In genomic region chr2:153139996-153140613, GRCm38 (mm10) we compare ENCODE assay signal across 8 mouse cellular contexts. TPM values are rescaled to one million over a fixed set of nuclear protein-coding genes. Genes with fewer than 3 reads are reported as not detected.
DNase-seq lines count a peak whose midpoint lies in the region; ATAC-seq and TF ChIP-seq lines count a peak whose summit lies in the region.

No protein-coding gene starts in this region.

- no peak overlapping the region for H3K4me2 ChIP-seq in embryonic facial prominence, embryonic 13.5 days
- no peak overlapping the region for H3K4me2 ChIP-seq in intestine, postnatal 0 days (replicated peaks; ENCODE audit: low read depth)

- no peaks in the 10 kb centered on the region for H3K9me3 ChIP-seq in embryonic facial prominence, embryonic 13.5 days
- no peaks in the 10 kb centered on the region for H3K9me3 ChIP-seq in intestine, postnatal 0 days (ENCODE audit: control insufficient read depth)

- no peak overlapping the region for H3K4me3 ChIP-seq in layer of hippocampus, adult 2 months
- no peak overlapping the region for H3K4me3 ChIP-seq in embryonic facial prominence, embryonic 13.5 days
- no peak overlapping the region for H3K4me3 ChIP-seq in intestine, postnatal 0 days (ENCODE audit: low read depth, low read length)

- no peak for TF ChIP-seq CTCF in layer of hippocampus, adult 2 months (conservative IDR thresholded peaks at IDR 0.05)
- no peak for TF ChIP-seq CTCF in intestine, postnatal 0 days (IDR thresholded peaks at IDR 0.05; ENCODE audit: low read depth)

- no peak overlapping the region for H3K27ac ChIP-seq in layer of hippocampus, adult 2 months
- peak overlapping the region; percentile 60 for H3K27ac ChIP-seq in embryonic facial prominence, embryonic 13.5 days
- H3K27ac ChIP-seq in intestine, postnatal 0 days (ENCODE audit: low read depth, low read length) = no peak overlapping the region

- ATAC-seq in embryonic facial prominence, embryonic 13.5 days (ENCODE audit: insufficient number of reproducible peaks, insufficient read depth, low FRiP score, low TSS enrichment, low read depth) = 0 out of 2 replicates have a peak, but pooled peaks have one; percentile 56
- ATAC-seq in intestine, postnatal 0 days = no peak

- no peak overlapping the region for H3K9ac ChIP-seq in embryonic facial prominence, embryonic 13.5 days
- no peak overlapping the region for H3K9ac ChIP-seq in intestine, postnatal 0 days (ENCODE audit: low read depth, low read length)

- peaks cover 17% of the 10 kb centered on the region for H3K4me1 ChIP-seq in embryonic facial prominence, embryonic 13.5 days
- H3K4me1 ChIP-seq in intestine, postnatal 0 days (replicated peaks; ENCODE audit: control insufficient read depth, insufficient read depth, low read length) = no peaks in the 10 kb centered on the region

- DNase-seq in layer of hippocampus, adult 9-11 months = peak; percentile 61
- DNase-seq in layer of hippocampus, adult 2 months (ENCODE audit: low spot score in 2 of 2) = no peak
- peak; percentile 60 for DNase-seq in R1 (ENCODE audit: low read depth, low spot score)
- DNase-seq in kidney, postnatal 14 days = peak; percentile 28
- peak; percentile 26 for DNase-seq in right cerebral cortex, postnatal 4 days
- no peak for DNase-seq in c-Kit-positive CD71-positive TER-119-positive erythroid progenitor cells, embryonic 14.5 days (ENCODE audit: low spot score)

- 9% methylated on average over 9 of the region's 9 CpGs for WGBS in embryonic facial prominence, embryonic 13.5 days
- 28% methylated on average over 9 of the region's 9 CpGs for WGBS in intestine, postnatal 0 days

- no peaks in the 10 kb centered on the region for H3K36me3 ChIP-seq in embryonic facial prominence, embryonic 13.5 days
- no peaks in the 10 kb centered on the region for H3K36me3 ChIP-seq in intestine, postnatal 0 days (ENCODE audit: control insufficient read depth, insufficient read depth)

- H3K27me3 ChIP-seq in embryonic facial prominence, embryonic 13.5 days = no peaks in the 10 kb centered on the region; the same call in 1 of the 2 replicates
- 0 out of 2 replicates have a peak, but pooled peaks cover 5% of the 10 kb centered on the region for H3K27me3 ChIP-seq in intestine, postnatal 0 days (replicated peaks; ENCODE audit: control insufficient read depth, insufficient read depth, low read length)

RNA-seq across cellular contexts. Expression of gene Tm9sf4, which starts 21.0 kb away (rescaled TPM):
- total RNA-seq in layer of hippocampus, adult 2 months (2021) = 100 to 1,000 TPM in 1 of 2 experiments, 10 to 100 TPM in 1; 96.8 to 101 TPM
- 85.7 and 88.2 TPM in 2 replicates for polyA plus RNA-seq in embryonic facial prominence, embryonic 13.5 days (2015; fragmentation: Nextera tagmentation; extraction: Ambion mirVana)
- 64.7 and 68.3 TPM in 2 replicates for polyA plus RNA-seq in intestine, postnatal 0 days (2015; fragmentation: Nextera tagmentation; extraction: Ambion mirVana)

RNA-seq across cellular contexts. Expression of gene Hck, which starts 31.8 kb away (rescaled TPM):
- 1 to 10 TPM; 1.9 to 2.2 TPM for total RNA-seq in layer of hippocampus, adult 2 months (2021)
- 8.0 and 8.9 TPM in 2 replicates for polyA plus RNA-seq in embryonic facial prominence, embryonic 13.5 days (2015; fragmentation: Nextera tagmentation; extraction: Ambion mirVana)
- polyA plus RNA-seq in intestine, postnatal 0 days (2015; fragmentation: Nextera tagmentation; extraction: Ambion mirVana) = 3.4 and 3.5 TPM in 2 replicates

Comparison
In these comparisons a context has a peak if more than half of its experiments do, and no peak if none do; other contexts are left out.
1. DNase-seq: peak in layer of hippocampus, adult 9-11 months (single experiment), R1 (single experiment), kidney, postnatal 14 days (single experiment) and right cerebral cortex, postnatal 4 days (single experiment); none in layer of hippocampus, adult 2 months (0 of 2) and c-Kit-positive CD71-positive TER-119-positive erythroid progenitor cells, embryonic 14.5 days (single experiment).